19 mouse cellular contexts compared by ENCODE assay signal in the genomic region with DNA sequence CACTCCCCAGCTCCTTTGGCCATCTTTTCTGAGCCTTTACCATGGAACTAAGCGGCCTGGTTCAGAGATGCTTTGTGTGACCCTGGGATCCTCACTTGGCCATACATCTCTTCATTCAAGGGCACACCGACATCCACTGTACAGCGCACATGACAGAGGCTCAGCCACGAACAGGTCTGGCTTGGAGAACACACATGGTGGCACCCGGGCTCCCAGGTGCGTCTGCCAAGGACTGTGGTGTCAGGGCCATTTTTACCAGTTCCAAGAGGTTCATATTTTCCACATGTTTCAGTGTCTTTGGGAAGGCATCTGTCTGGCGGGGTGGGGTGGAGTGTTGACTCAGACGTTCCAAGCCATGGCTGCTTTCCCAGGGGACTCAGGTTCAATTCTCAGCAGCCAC. TPM values are rescaled to one million over a fixed set of nuclear protein-coding genes. Genes with fewer than 3 reads are reported as not detected.
"Had no signal": no experiment of that assay in that cellular context is flagged by ENCODE, and none has a peak within 500 bp of the region (broad histone marks: within the 10 kb centered on the region; RNA-seq: fewer than 3 reads in every experiment).

No protein-coding gene starts in this region.

- ATAC-seq: lung, postnatal 0 days; midbrain, embryonic 13.5 days; midbrain, embryonic 15.5 days had no signal

- DNase-seq: lung, adult 2 months; lung, postnatal 14 days; lung, postnatal 36 days; right cerebral cortex, postnatal 14 days; thymus, adult 2 months; thymus, postnatal 25 days; thymus, postnatal 4 days had no signal

- H3K9me3 ChIP-seq: lung, embryonic 15.5 days; midbrain, embryonic 15.5 days; neural tube, embryonic 12.5 days; stomach, embryonic 15.5 days had no signal

- H3K27me3 ChIP-seq: lung, embryonic 15.5 days; midbrain, embryonic 13.5 days; midbrain, embryonic 15.5 days; neural tube, embryonic 12.5 days; stomach, embryonic 15.5 days had no signal

- H3K4me2 ChIP-seq: lung, embryonic 15.5 days; midbrain, embryonic 11.5 days; midbrain, embryonic 13.5 days; midbrain, embryonic 15.5 days; neural tube, embryonic 12.5 days; stomach, embryonic 15.5 days had no signal

- H3K4me3 ChIP-seq: lung, embryonic 15.5 days; megakaryocyte, embryonic 14.5 days; midbrain, embryonic 13.5 days; midbrain, embryonic 15.5 days; neural tube, embryonic 12.5 days; stomach, embryonic 15.5 days had no signal

- H3K4me1 ChIP-seq: lung, embryonic 15.5 days; midbrain, embryonic 13.5 days; midbrain, embryonic 15.5 days; neural tube, embryonic 12.5 days; stomach, embryonic 15.5 days had no signal

- H3K27ac ChIP-seq: lung, embryonic 15.5 days; macrophage; midbrain, embryonic 13.5 days; midbrain, embryonic 15.5 days; neural tube, embryonic 12.5 days; stomach, embryonic 15.5 days; stomach, postnatal 0 days had no signal

- H3K9ac ChIP-seq: lung, embryonic 15.5 days; midbrain, embryonic 13.5 days; midbrain, embryonic 15.5 days; neural tube, embryonic 12.5 days; stomach, embryonic 15.5 days had no signal

RNA-seq across cellular contexts. Expression of a gene that starts 41.6 kb away (rescaled TPM):
- total RNA-seq: monocyte, adult 5-6 weeks; neutrophil, adult 5-6 weeks had no signal
